Mouse (Mus musculus): ENCODE results near the gene Cracr2a.

- TF ChIP-seq POLR2A (IDR thresholded peaks at IDR 0.05; ENCODE audit: insufficient read depth, low read depth, low read length) (no peak), CTCF (IDR thresholded peaks at IDR 0.05; ENCODE audit: insufficient read depth, low read depth, low read length) (no peak)
Observed at GRCm38 (mm10) chr6:127616623-127617022, 55.5 kb downstream of the Cracr2a start.

Data from olfactory bulb, adult 2 months (tissue).